Mouse (Mus musculus) induced T-regulatory cell, adult 2 months (primary cell): ENCODE results near the gene Dapk2.

ENCODE experiments used
- DNase-seq: peaks from one replicate; pipeline ENCODE4 v3.0.0-alpha.2; 2012; ENCODE audit warnings: low read depth

Dapk2 gene

DNA sequence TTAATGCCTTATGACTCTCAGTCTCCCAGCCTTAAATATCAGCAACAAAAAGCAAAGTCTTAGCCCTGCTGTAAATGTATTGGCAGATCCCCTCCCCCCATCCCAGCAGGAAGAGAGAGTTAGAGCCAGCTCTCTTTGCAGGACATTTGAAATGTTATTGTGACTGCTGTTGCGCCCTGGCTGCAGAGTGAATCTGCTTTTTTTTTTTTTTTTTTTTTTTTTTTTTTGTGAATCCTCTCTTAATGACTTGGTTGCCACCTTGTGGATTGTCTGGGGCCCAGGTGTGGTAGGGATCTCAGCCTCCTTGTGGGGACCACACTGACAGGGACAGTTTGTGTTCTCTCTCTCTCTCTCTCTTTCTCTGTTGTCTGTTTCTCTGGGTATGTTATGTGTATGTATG is 31.0 kb downstream of the Dapk2 start:
- DNase-seq, result no peak

GRCm38 (mm10) chr9:66194003-66194402 is 36.0 kb downstream of the Dapk2 start:
- no peak for DNase-seq

DNA sequence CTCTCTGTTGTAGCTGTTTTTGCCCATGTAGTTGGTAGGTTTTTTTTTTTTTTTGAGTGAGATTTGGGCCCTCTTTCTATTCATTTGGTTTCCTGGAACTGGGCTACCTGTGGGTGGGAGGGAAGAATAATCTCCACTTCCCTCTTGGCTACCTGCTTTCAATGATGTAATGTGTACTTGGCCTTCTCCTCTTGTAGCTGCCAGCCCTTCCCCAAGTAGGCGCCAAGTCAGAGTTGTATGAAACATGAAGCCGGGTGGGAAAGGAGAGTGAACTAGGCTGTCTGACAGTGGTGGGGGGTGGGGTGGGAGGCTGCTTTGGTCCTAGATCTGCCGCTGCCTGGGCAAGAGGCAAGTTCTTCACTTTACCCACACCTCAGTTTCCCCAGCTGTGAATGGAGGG is 38.5 kb downstream of the Dapk2 start:
- DNase-seq, result no peak

- no peak for DNase-seq
These were observed 40.5 kb downstream of the Dapk2 start for GRCm38 (mm10) chr9:66198533-66198932.

GRCm38 (mm10) chr9:66199657-66200410 is 41.8 kb downstream of the Dapk2 start:
- no peak for DNase-seq

DNA sequence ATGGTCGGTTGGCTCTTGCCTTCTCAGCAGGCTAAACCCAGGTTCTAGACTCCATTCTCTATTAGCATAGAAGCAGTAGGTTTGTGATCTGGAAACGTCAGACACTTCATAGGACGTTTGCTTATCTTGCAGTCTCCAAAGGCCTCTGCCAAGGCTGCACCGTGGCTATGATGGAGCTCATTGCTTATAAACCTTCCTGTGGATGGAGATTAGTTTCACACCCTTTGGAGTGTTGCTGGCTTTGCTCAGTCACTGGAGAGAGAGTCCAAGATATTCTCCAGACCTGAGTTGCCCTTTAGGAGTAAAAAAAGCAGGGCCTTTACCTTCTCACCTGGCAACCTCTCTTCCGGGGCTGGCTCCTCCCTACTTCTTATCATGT is 42.4 kb downstream of the Dapk2 start:
- no peak for DNase-seq

- DNase-seq, result no peak
These were observed 43.6 kb downstream of the Dapk2 start for GRCm38 (mm10) chr9:66201665-66202064.

GRCm38 (mm10) chr9:66202463-66202862 is 44.4 kb downstream of the Dapk2 start:
- DNase-seq, result no peak

GRCm38 (mm10) chr9:66205702-66206101 is 47.7 kb downstream of the Dapk2 start:
- DNase-seq, result no peak

DNA sequence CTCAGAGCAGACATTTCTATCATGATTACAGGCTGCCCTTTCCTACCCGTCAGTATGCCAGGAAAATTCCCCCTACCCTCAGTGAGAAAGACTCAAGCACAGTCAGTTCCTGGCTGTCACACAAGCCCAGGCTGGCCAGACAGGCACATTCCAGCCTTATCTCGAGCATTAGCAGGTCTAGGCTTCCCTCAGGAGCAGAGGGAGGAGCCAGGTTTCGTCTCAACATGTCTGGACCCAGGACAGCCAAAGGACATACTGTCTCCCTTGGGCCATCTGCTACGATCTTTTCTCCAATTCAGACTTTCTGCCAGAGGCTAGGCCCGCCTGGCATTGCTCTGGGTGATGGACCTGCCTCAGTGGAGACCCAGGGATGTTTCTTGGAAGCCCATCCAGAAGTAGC is 48.8 kb downstream of the Dapk2 start:
- no peak for DNase-seq

DNA sequence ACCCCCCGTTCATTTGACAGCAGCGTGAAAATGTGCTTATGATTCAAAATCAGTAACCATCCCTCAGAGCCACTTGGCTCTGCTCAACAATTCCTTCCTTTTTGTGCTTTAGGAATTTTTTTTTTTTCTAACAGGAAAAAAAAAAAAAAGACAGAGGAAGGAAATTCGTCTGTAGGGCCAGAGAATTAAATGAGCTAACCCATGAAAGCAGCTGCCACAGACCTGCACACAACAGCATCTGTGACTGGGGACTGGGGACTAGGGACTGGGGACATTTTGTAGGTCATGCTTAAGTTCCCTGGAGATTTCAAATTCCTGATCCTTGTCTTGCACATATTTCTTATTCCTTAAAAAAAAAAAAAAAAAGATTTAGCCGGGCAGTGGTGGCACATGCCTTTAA is 53.4 kb downstream of the Dapk2 start:
- no peak for DNase-seq

DNA sequence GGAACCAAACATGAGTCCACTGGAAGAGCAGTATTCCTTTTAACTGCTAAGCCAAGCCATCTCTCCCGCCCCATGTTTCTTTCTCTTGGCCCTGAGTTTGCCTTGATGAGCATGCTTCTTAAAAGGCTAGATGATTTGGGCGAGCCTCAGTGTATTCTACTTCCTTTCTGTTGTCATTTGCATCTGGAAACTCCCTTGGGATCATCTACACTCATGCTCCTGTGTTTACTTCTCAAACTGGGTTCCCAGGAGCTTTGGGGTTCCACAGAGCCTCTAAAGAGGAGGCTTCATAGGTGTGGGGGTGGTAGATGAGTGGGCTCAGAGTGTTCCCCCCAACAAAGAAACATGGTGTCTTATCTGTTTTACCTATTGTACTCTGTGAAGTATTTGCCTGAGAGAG is 54.1 kb downstream of the Dapk2 start:
- DNase-seq, result no peak

- DNase-seq, result no peak
These were observed 54.8 kb downstream of the Dapk2 start for GRCm38 (mm10) chr9:66212802-66213201.

DNA sequence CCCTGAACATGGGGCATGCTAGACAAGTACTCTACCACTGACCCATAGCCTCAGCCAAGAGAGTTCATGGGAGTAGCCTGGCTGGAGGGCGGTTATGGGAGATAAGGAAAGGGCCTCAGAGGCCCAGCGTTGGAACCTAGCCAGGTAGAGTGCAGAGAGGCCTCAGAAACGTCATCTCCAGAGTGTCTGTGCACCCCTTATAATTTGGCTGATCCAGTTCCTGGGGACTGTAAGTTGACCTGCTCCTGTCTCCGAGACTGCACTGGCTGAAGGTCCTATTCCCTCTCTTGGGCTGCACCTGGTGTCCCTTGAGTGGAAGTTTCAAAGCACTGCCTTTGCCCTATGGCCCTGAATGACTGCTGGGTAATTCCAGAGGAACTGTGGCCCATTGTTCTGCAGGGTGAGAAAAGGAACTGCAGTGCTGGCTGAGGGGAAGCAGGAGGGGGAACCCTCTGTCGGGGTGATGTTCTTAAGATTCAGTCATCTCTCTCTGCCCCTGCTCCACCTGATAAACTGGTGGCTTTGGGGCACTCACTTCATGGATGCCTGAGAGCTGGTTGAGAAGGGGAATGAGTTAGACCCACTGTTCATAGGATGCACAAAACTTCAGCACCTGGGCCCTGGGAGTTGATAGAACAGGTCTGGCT is 55.5 kb downstream of the Dapk2 start:
- DNase-seq, result no peak

GRCm38 (mm10) chr9:66215551-66215950 is 57.5 kb downstream of the Dapk2 start:
- DNase-seq, result no peak

DNA sequence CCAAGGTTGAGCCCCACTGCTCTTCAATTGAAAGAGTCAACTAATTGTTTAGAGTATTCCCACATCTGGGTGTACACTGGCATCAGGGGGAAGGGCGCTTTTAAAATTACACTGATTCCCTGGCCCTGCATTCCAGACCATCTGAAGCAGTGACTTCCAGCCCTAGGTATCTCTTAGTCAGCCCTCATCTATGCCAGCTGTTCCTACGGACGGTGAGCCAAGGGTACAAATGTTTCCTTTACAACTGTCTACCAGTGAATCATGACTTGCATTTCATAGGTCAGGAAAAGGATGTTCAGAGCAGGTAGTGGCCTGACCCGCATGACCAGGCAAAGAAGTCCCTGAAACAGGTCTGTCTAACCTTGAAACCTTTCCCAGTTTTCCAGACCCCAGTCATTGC is 59.9 kb downstream of the Dapk2 start:
- DNase-seq, result no peak

DNA sequence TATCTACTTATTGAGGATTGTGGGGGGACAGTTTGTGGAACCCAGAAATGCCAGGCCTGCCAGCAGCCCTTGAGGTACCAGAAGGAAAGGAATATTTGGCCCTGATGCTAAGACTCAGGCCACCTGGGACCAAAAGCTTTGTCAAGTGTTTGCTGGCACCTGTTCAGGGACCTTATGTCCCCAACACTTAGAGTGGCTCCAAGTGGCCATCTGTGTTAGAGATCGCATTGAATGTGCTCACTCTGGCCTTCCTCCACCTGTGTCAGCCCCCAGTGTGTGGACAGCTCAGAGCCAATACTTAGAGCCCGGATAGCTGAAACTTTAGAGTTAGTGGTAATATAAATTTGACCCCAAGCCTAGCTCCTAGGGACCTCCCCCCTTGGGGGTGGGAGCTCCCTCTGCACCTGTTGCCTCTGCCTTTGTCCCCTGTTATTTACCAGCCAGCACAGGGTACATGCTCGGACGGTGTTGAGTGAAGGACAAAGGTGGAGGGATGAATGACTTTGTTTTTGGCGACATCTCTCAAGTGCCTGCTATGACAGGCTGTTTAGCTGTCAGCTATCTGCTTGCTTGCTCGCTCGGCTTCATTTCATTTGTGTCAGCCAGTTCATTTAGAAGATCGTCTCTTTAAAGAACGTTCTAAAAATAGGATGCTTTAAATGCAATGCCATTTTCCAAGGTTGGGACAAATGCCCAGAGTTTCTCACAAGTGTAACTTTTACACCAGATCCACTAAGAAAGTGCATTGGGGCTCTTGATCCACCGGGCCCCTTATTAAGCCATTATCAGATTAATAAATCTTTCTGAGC is 61.1 kb downstream of the Dapk2 start:
- no peak for DNase-seq

DNA sequence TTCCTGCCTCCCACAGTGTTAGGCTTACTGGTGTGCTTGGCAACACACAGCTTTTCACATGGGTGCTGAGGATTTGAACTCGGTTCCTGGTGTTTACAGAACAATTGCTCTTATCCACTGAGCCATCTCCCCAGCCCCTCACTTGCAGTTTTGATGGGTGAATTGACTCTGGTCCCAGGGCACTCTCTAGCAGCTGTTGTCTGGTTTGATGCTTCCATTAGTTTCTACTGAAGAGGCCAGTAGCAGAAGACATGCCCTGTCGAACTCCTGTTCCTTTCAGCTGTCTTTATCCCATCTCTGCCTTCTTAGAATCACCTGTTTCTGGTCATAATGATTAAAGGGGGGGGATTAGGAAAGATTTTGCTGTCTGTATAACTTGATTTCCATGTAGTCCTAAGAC is 65.8 kb downstream of the Dapk2 start:
- DNase-seq, result no peak

- DNase-seq, result peak; percentile 42
These were observed 67.9 kb downstream of the Dapk2 start for GRCm38 (mm10) chr9:66225737-66226485.

- DNase-seq, result no peak
These were observed 70.6 kb downstream of the Dapk2 start for GRCm38 (mm10) chr9:66228456-66229151.

DNA sequence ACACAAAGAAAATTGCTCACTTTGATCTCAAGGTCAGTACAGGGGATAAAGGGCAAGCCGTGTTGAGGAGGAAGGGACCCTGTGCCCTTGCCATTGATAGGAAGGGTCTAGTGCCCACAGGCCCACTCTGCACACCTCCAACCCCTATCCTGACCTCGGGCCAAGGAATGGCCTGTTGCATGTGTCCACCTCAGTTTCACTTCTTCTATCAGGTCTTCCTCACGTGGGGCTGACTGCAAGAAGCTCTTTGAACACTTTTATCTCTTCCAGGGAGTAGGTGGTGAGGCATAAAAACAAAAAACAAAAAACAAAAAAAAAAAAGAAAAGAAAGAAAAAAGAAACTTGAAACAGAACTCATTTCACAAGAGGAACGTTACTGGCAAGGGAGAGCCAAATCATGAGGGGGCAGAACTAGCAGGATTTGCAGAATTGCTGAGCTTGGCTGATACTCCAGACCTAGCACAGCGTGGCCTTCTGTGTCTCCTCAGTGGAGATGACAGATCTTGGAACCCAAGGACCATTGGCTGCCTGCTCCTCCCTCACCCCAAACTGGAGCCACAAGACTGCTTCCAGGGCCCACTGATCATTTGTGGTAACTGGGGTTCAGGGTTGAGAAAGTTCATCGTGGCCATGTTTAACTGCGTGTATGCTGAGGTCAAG is 73.9 kb downstream of the Dapk2 start:
- DNase-seq, result no peak
